Mouse (Mus musculus) embryonic facial prominence, embryonic 14.5 days (tissue): ENCODE measurements at regions not wholly inside any gene's neighbourhood (a gene's known extent, or its start where the extent isn't known, plus 50 kb on each side); places are given as distances from the start of the nearest gene placed in this dataset.

Source experiments
- ATAC-seq: fragments of 200-750 bp; cut with Nextera tagmentation; 2 replicates; pipeline ENCODE4 v1.8.0; 2017; ENCODE audit warnings: low read depth, moderate number of reproducible peaks, moderate TSS enrichment
- DNase-seq: peaks from one replicate; pipeline ENCODE4 v3.0.0-alpha.2; 2015; ENCODE audit warnings: low spot score
- H3K27ac ChIP-seq: fragments of 300-500 bp; sonication (generic); replicated peaks from 2 replicates; pipeline ENCODE4 v1.5.1; 2014; ENCODE audit warnings: low read depth, mild to moderate bottlenecking, low read length, moderate library complexity
- H3K27me3 ChIP-seq: fragments of 300-500 bp; sonication (generic); replicated peaks from 2 replicates; pipeline ENCODE4 v1.6.1; 2014; ENCODE audit warnings: low read length; ENCODE audit not compliant: control insufficient read depth, insufficient read depth
- H3K36me3 ChIP-seq: fragments of 300-500 bp; sonication (generic); 2 replicates; pipeline ENCODE4 v1.6.1; 2014; ENCODE audit warnings: low read length, mixed read lengths; ENCODE audit not compliant: control insufficient read depth, insufficient read depth
- H3K4me1 ChIP-seq: fragments of 300-500 bp; sonication (generic); 2 replicates; pipeline ENCODE4 v1.6.1; 2014; ENCODE audit warnings: antibody characterized with exemption, low read length; ENCODE audit not compliant: control insufficient read depth, insufficient read depth
- H3K4me2 ChIP-seq: fragments of 300-500 bp; sonication (generic); 2 replicates; pipeline ENCODE4 v1.6.1; 2014; ENCODE audit warnings: low read depth, mild to moderate bottlenecking, low read length, moderate library complexity, mixed read lengths
- H3K4me3 ChIP-seq: fragments of 300-500 bp; sonication (generic); 2 replicates; pipeline ENCODE4 v1.5.1; 2014; ENCODE audit warnings: low read depth, mild to moderate bottlenecking, low read length
- H3K9ac ChIP-seq: fragments of 300-500 bp; sonication (generic); 2 replicates; pipeline ENCODE4 v1.6.1; 2014; ENCODE audit warnings: low read depth, mild to moderate bottlenecking, low read length, moderate library complexity, mixed read lengths
- H3K9me3 ChIP-seq: fragments of 300-500 bp; sonication (generic); 2 replicates; pipeline ENCODE4 v1.6.1; 2016; ENCODE audit warnings: low read length; ENCODE audit not compliant: control insufficient read depth
- WGBS: fragments of 180-500 bp; shearing (Covaris S2); extraction: QIAGEN DNeasy Blood & Tissue Kit; methylation state at CpG from one replicate; pipeline ENCODE4 v1.1.7; 2014; 5-methylcytosine and 5-hydroxymethylcytosine counted together

DNA sequence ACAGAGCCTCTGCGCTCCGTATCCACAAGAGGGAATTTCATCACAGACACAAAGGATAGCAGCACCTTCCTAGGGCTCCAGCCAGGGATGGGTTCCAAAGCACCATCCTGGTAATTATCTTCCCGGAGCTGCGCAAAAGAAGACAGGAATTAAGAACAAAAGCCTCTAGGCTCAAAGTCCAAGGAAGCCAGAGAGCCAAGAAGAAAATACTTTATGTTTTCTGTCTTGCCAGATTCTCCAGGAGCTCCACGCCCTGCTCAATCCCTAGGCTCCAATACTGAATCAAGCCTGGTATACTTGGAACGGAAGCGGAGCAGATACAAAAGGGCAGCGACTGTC, 54.4 kb downstream of the Irf2bpl start:
- peak overlapping the region; percentile 30; the same call in 1 of the 2 replicates for H3K9ac ChIP-seq

DNA sequence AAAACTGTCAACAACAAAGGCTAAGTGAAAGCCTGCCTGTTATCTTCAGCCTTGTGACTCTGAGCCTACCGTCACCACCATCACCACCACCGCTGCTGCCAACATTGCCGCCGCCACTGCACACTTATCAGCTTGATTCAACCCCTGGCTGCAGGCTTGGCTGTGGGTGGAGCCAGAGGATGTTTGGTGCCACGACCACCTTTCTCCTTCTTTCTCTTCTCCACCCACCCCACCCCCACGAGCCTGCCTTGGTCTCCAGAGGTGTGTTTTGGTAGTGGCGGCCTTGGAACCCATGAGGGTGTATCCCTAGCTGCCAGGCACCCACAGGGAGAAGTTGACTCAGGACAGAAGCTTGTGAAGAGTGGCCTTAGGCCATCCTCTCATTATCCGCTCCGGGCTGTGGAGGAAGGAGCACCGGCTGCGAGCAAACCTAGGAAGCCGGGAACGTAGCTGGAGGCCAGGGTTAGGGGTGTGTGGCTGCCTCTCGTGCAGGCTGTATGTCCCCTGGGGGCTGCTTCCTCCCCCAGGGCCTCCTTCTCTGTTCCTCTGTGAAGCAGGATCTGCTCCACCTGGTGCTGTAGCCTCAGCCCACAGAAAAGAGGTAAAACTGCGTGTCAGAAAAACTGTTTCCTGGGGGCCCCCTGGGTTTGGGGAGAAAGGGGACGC, 54.9 kb downstream of the Irf2bpl start:
- H3K27ac ChIP-seq = peak overlapping the region; percentile 44; the same call in 1 of the 2 replicates
- peaks cover 56% of the 10 kb centered on the region for H3K4me1 ChIP-seq
- H3K27me3 ChIP-seq = no peaks in the 10 kb centered on the region
- WGBS = 64% methylated on average over 16 of the region's 16 CpGs
- no peaks in the 10 kb centered on the region for H3K9me3 ChIP-seq
- H3K4me3 ChIP-seq = no peak overlapping the region
- H3K9ac ChIP-seq = peak overlapping the region; percentile 30; the same call in 1 of the 2 replicates
- ATAC-seq (no peak), DNase-seq (no peak)
- H3K4me2 ChIP-seq = no peak overlapping the region
- H3K36me3 ChIP-seq = no peaks in the 10 kb centered on the region

More for the DNA sequence above, 54.4 kb downstream of the Irf2bpl start:
- H3K4me1 ChIP-seq = peaks cover 51% of the 10 kb centered on the region
- no peak overlapping the region for H3K4me2 ChIP-seq
- H3K9me3 ChIP-seq = no peaks in the 10 kb centered on the region
- peak overlapping the region; percentile 44 for H3K27ac ChIP-seq
- no peak for DNase-seq
- no peaks in the 10 kb centered on the region for H3K36me3 ChIP-seq
- H3K4me3 ChIP-seq = no peak overlapping the region
- H3K27me3 ChIP-seq = no peaks in the 10 kb centered on the region
- 51% methylated on average over 8 of the region's 8 CpGs for WGBS
- ATAC-seq = no peak

DNA sequence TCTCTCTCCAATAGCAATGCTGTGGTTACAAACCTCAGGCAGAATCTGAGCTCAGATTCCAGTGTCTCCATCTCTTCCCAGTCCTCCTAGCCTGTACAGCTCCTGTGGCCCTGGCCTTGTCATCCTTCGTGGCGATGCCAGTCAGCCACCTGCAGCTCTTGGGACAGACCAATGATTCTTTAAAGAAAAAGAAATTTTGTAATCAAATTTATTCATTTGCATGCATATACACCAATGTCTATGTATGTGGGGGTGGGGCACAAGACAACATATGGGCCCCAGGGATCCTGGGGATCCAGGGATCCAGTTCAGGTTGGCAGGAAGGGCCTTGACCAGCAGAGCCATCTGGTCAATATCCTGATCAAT, 57.4 kb downstream of the Irf2bpl start:
- Histone ChIP-seq H3K9ac (no peak overlapping the region), H3K36me3 (no peaks in the 10 kb centered on the region), H3K4me1 (peaks cover 63% of the 10 kb centered on the region), H3K4me2 (no peak overlapping the region), H3K4me3 (no peak overlapping the region), H3K27me3 (no peaks in the 10 kb centered on the region), H3K9me3 (no peaks in the 10 kb centered on the region), H3K27ac (peak overlapping the region; percentile 98)
- ATAC-seq (no peak), DNase-seq (no peak)
- WGBS = 69% methylated on average over 2 of the region's 2 CpGs

DNA sequence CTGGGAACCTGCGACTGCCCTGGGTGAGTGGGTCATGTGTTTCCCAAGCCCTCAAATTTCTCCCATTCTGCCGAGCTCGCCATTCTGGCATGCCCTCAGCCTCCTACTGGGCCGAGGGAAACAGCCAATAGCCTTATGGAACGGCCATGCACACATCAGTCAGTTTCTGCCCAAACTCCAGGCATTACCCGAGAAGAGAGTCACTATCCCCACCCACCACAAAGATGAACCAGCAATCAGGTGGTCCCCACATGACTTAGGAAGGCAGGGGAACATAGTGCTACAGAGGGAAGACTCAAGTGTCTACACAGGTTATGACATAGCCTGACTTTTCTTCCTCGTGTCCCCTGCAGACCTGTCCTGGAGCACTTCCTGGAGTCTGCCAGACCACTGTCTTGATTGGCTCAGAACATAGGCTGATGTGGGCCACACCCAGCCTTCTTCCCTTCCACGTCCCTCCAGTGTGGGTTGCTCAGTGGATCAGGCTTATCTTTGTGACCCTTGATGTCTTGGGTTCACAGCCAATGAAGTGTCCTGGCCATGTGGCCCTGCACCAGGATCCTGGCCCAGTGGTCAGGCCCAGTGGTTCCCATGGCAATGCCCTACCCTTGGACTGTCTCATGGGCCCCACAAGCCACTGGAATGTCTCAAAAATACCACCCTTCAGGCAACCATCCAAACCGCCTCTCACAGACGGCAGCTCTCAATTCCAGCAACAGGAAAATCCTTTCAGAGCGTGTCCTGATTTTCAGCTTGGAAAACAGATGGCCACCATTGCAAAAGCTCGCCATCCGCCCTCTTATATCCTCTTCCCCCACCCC, 58.0 kb downstream of the Irf2bpl start:
- no peaks in the 10 kb centered on the region for H3K27me3 ChIP-seq
- ATAC-seq (no peak), DNase-seq (peak; percentile 91)
- H3K4me3 ChIP-seq = no peak overlapping the region
- peaks cover 60% of the 10 kb centered on the region for H3K4me1 ChIP-seq
- no peaks in the 10 kb centered on the region for H3K9me3 ChIP-seq
- WGBS = 51% methylated on average over 13 of the region's 13 CpGs
- H3K36me3 ChIP-seq = no peaks in the 10 kb centered on the region
- peak overlapping the region; percentile 98 for H3K27ac ChIP-seq
- no peak overlapping the region for H3K9ac ChIP-seq
- no peak overlapping the region for H3K4me2 ChIP-seq

DNA sequence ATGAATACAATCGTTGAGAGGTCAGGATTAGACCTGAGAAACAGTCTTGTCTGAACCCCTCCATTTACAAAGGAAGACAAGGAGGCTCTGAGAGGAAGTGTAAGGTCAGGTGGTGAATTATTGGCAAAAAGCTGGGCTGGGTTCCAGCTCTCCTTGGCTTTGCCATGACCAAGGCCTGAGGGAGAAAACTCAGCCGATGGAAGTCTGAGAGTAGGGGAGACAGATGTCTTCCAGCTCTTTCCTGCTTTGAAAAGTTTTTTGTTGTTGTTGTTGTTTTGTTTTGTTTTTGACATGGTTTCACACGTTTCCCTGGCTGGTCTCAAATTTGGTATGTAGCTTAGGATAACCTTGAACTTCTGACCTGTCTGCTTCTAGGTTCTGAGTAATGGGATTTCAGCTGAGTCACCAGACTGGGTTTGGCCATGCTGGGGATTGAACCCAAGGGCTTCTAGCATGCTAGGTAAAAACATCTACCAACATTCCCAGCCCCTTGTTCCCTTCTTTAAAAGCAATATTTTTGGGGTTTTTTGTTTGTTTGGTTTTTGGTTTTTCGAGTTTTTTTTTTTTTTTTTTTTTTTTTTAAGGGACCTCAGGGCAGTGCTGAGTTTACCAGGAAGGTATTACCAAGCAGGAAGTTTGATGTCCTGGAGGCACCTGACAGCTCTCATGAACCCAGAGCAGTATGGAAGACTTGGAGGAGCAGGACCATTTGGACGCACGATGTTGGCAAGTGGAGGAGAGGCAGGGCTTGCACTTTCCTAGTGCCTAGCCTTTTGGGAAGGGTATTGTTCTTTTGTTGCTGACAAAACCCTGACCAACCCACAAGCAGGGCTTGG, 58.8 kb downstream of the Irf2bpl start:
- no peak overlapping the region for H3K4me3 ChIP-seq
- no peak for ATAC-seq
- peak overlapping the region; percentile 52; the same call in 1 of the 2 replicates for H3K4me2 ChIP-seq
- no peak for DNase-seq
- H3K27ac ChIP-seq = peak overlapping the region; percentile 98
- H3K9ac ChIP-seq = no peak overlapping the region
- H3K4me1 ChIP-seq = peaks cover 58% of the 10 kb centered on the region
- H3K27me3 ChIP-seq = no peaks in the 10 kb centered on the region
- no peaks in the 10 kb centered on the region for H3K9me3 ChIP-seq
- no peaks in the 10 kb centered on the region for H3K36me3 ChIP-seq
- WGBS = 45% methylated on average over 6 of the region's 6 CpGs

DNA sequence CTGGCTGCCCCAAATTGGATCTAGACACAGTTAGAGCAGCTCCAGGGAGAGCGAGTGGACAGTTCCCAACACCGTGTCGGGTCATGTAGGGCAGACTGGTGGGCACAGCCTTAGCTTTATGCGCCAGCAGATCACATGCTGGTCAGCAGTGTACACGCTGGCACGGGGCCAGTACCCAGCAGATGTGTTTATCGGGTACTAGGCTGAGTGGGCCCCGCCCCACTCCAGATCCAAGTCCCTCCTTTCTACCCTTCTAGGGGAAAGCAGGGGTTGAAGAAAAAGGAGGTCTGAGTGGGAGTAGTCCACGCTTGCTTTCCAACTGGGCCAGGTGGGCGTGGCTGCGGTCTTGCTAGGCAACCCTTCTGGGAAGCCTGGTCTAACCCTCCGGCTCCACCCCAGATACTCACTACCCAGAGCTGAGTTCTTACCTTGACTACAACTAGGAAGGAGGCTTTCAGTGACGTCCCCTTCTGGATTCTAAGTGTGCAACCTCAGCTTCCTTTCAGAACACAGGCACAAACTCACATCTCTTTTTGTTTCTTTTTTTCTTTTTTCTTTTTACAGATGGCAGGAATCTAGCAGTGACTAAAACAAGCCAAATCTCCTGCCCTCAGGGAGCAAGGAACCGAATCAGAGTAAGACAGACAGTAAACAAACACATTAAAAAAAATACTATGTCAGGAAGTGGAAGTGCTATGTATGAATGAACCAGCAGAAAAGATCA, 59.6 kb downstream of the Irf2bpl start:
- 7% methylated on average over 14 of the region's 14 CpGs for WGBS
- ATAC-seq (peak; percentile 55), DNase-seq (peak; percentile 95)
- Histone ChIP-seq H3K4me3 (no peak overlapping the region), H3K27ac (peak overlapping the region; percentile 98), H3K4me2 (peak overlapping the region; percentile 52), H3K9me3 (no peaks in the 10 kb centered on the region), H3K9ac (no peak overlapping the region; the same call in 1 of the 2 replicates), H3K36me3 (no peaks in the 10 kb centered on the region), H3K27me3 (no peaks in the 10 kb centered on the region), H3K4me1 (peaks cover 51% of the 10 kb centered on the region)

DNA sequence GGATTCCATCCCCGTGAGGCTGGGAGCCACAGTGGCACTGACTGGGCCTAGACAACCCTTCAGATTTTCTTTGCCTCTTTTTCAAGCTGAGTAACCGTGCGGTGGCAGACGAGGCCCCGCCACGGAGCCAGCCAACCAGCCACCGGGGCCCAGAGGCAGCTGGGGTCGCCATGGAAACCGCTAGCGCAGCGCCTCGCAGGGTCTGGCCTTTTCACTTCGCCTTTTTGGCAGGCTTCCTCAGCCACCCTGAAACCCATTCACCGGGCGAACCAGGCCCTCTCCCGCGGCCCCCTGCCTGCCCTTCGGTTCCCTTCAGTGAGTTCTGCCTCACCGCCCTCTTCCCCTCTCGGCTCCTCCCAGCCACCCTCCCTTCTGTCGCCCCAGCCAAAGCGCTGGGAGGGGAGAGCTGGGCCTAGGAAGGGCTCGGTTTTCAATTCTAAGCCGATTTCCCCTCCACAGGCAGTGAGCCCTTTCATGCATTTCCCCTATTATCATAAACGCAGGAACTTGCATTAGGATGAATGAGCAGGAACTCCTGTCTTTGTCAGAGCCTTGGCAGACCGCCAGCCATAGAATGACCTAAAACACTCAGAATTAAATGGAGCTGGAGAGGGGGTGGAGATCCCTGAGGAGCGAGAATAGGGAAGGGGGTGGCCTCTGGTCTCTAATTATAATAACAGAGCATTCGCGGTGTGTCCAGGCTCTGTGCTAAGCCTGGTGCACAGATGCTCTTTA, 60.6 kb downstream of the Irf2bpl start:
- 0% methylated on average over 27 of the region's 29 CpGs for WGBS

More for the DNA sequence above, 60.6 kb downstream of the Irf2bpl start:
- H3K27me3 ChIP-seq = no peaks in the 10 kb centered on the region
- peak overlapping the region; percentile 66 for H3K9ac ChIP-seq
- ATAC-seq (peak; percentile 92), DNase-seq (peak; percentile 98)
- peak overlapping the region; percentile 98 for H3K27ac ChIP-seq
- peak overlapping the region; percentile 24 for H3K4me3 ChIP-seq
- H3K4me2 ChIP-seq = peak overlapping the region; percentile 52
- H3K9me3 ChIP-seq = no peaks in the 10 kb centered on the region
- peaks cover 48% of the 10 kb centered on the region for H3K4me1 ChIP-seq
- H3K36me3 ChIP-seq = no peaks in the 10 kb centered on the region
